ENCODE assay signal across 23 mouse cellular contexts in genomic region chr12:44570070-44570469, GRCm38 (mm10).
DNase-seq lines count a peak whose midpoint lies in the region; ATAC-seq and TF ChIP-seq lines count a peak whose summit lies in the region.
"Had no signal": no experiment of that assay in that cellular context is flagged by ENCODE, and none has a peak within 500 bp of the region (broad histone marks: within the 10 kb centered on the region; RNA-seq: fewer than 3 reads in every experiment).

No protein-coding gene starts in this region.

- DNase-seq in hindbrain, postnatal 0 days (ENCODE audit: low spot score), result peak; percentile 61
- DNase-seq in hindbrain, embryonic 11.5 days (ENCODE audit: low spot score), result no peak
- peak; percentile 42 for DNase-seq in lung, embryonic 14.5 days
- DNase-seq in lung, postnatal 36 days, result no peak
- DNase-seq in forebrain, embryonic 14.5 days (ENCODE audit: low spot score), result peak; percentile 9
- no peak for DNase-seq in Muller cell, postnatal 12 days (ENCODE audit: inconsistent ontology term)
- no peak for DNase-seq in liver
- DNase-seq: adrenal gland, postnatal 10 days; gastrocnemius, adult 2 months; heart, postnatal 10 days; right cerebral cortex, postnatal 14 days had no signal

- TF ChIP-seq POLR2A in ES-Bruce4 (IDR thresholded peaks at IDR 0.05; ENCODE audit: insufficient read depth, low read length), result no peak

- peaks cover 27% of the 10 kb centered on the region for H3K36me3 ChIP-seq in hindbrain, postnatal 0 days (ENCODE audit: insufficient read depth, low read length)
- no peaks in the 10 kb centered on the region for H3K36me3 ChIP-seq in hindbrain, embryonic 11.5 days (ENCODE audit: control insufficient read depth, insufficient read depth, low read length)
- no peaks in the 10 kb centered on the region for H3K36me3 ChIP-seq in lung, embryonic 14.5 days (ENCODE audit: insufficient read depth)
- no peaks in the 10 kb centered on the region for H3K36me3 ChIP-seq in ES-Bruce4 (ENCODE audit: control insufficient read depth, insufficient read depth, low read length, poor library complexity, severe bottlenecking)
- H3K36me3 ChIP-seq in forebrain, embryonic 14.5 days (ENCODE audit: control insufficient read depth, insufficient read depth, low read length), result peaks cover 42% of the 10 kb centered on the region
- H3K36me3 ChIP-seq: embryonic facial prominence, embryonic 10.5 days; intestine, embryonic 15.5 days; kidney, embryonic 15.5 days; limb, embryonic 10.5 days; lung, embryonic 15.5 days; stomach, embryonic 15.5 days had no signal

- H3K27me3 ChIP-seq in hindbrain, postnatal 0 days (ENCODE audit: insufficient read depth, low read length), result no peaks in the 10 kb centered on the region
- no peaks in the 10 kb centered on the region for H3K27me3 ChIP-seq in hindbrain, embryonic 11.5 days (ENCODE audit: control insufficient read depth, insufficient read depth, low read length)
- no peaks in the 10 kb centered on the region for H3K27me3 ChIP-seq in lung, embryonic 14.5 days (ENCODE audit: insufficient read depth, low read length)
- H3K27me3 ChIP-seq in ES-Bruce4 (ENCODE audit: control insufficient read depth, insufficient read depth, low read length, poor library complexity, severe bottlenecking), result no peaks in the 10 kb centered on the region; the same call in 1 of the 2 replicates
- no peaks in the 10 kb centered on the region for H3K27me3 ChIP-seq in forebrain, embryonic 14.5 days (replicated peaks; ENCODE audit: control insufficient read depth, insufficient read depth, low read length)
- H3K27me3 ChIP-seq: hindbrain, embryonic 12.5 days; intestine, embryonic 15.5 days; kidney, embryonic 15.5 days; lung, embryonic 15.5 days; neural tube, embryonic 12.5 days; stomach, embryonic 15.5 days had no signal

- H3K27ac ChIP-seq in hindbrain, postnatal 0 days, result no peak overlapping the region
- no peak overlapping the region for H3K27ac ChIP-seq in hindbrain, embryonic 11.5 days (ENCODE audit: low read depth, low read length)
- no peak overlapping the region for H3K27ac ChIP-seq in lung, embryonic 14.5 days (ENCODE audit: low read depth)
- H3K27ac ChIP-seq in ES-Bruce4 (ENCODE audit: insufficient read depth, low read length), result no peak overlapping the region
- no peak overlapping the region for H3K27ac ChIP-seq in forebrain, embryonic 14.5 days (ENCODE audit: low read depth, low read length)
- H3K27ac ChIP-seq: embryonic facial prominence, embryonic 10.5 days; gastrocnemius, adult 2 months; hindbrain, embryonic 12.5 days; intestine, embryonic 15.5 days; kidney, embryonic 15.5 days; limb, embryonic 10.5 days; lung, embryonic 15.5 days; neural tube, embryonic 12.5 days; stomach, embryonic 15.5 days had no signal

- H3K4me3 ChIP-seq in hindbrain, postnatal 0 days (ENCODE audit: low read length), result no peak overlapping the region
- no peak overlapping the region for H3K4me3 ChIP-seq in hindbrain, embryonic 11.5 days (ENCODE audit: low read depth, low read length)
- no peak overlapping the region for H3K4me3 ChIP-seq in lung, embryonic 14.5 days (ENCODE audit: low read depth, low read length)
- no peak overlapping the region for H3K4me3 ChIP-seq in ES-Bruce4 (ENCODE audit: low read depth, low read length)
- H3K4me3 ChIP-seq in forebrain, embryonic 14.5 days (ENCODE audit: low read depth, low read length), result no peak overlapping the region
- H3K4me3 ChIP-seq: embryonic facial prominence, embryonic 10.5 days; gastrocnemius, adult 2 months; hindbrain, embryonic 12.5 days; intestine, embryonic 15.5 days; kidney, embryonic 15.5 days; limb, embryonic 10.5 days; lung, embryonic 15.5 days; neural tube, embryonic 12.5 days; stomach, embryonic 15.5 days had no signal

- no peaks in the 10 kb centered on the region for H3K4me1 ChIP-seq in hindbrain, postnatal 0 days (ENCODE audit: insufficient read depth, low read length)
- H3K4me1 ChIP-seq in hindbrain, embryonic 11.5 days (replicated peaks; ENCODE audit: control insufficient read depth, insufficient read depth, low read length), result no peaks in the 10 kb centered on the region
- H3K4me1 ChIP-seq in lung, embryonic 14.5 days (ENCODE audit: insufficient read depth), result no peaks in the 10 kb centered on the region
- no peaks in the 10 kb centered on the region for H3K4me1 ChIP-seq in ES-Bruce4 (ENCODE audit: control insufficient read depth, insufficient read depth, low read length)
- H3K4me1 ChIP-seq in forebrain, embryonic 14.5 days (ENCODE audit: control insufficient read depth, insufficient read depth, low read length), result no peaks in the 10 kb centered on the region
- H3K4me1 ChIP-seq: embryonic facial prominence, embryonic 10.5 days; hindbrain, embryonic 12.5 days; intestine, embryonic 15.5 days; kidney, embryonic 15.5 days; limb, embryonic 10.5 days; lung, embryonic 15.5 days; neural tube, embryonic 12.5 days; stomach, embryonic 15.5 days had no signal

- no peaks in the 10 kb centered on the region for H3K9me3 ChIP-seq in hindbrain, postnatal 0 days (ENCODE audit: low read length)
- no peaks in the 10 kb centered on the region for H3K9me3 ChIP-seq in hindbrain, embryonic 11.5 days (ENCODE audit: control insufficient read depth, low read length)
- H3K9me3 ChIP-seq in lung, embryonic 14.5 days (ENCODE audit: low read depth, low read length), result no peaks in the 10 kb centered on the region
- H3K9me3 ChIP-seq in ES-Bruce4 (replicated peaks; ENCODE audit: control insufficient read depth, insufficient read depth, low read length, poor library complexity, severe bottlenecking), result no peaks in the 10 kb centered on the region
- H3K9me3 ChIP-seq in forebrain, embryonic 14.5 days (replicated peaks; ENCODE audit: control insufficient read depth, low read length), result no peaks in the 10 kb centered on the region
- H3K9me3 ChIP-seq: embryonic facial prominence, embryonic 10.5 days; hindbrain, embryonic 12.5 days; intestine, embryonic 15.5 days; kidney, embryonic 15.5 days; limb, embryonic 10.5 days; lung, embryonic 15.5 days; neural tube, embryonic 12.5 days; stomach, embryonic 15.5 days had no signal

- no peak for TF ChIP-seq EP300 in ES-Bruce4 (IDR thresholded peaks at IDR 0.05; ENCODE audit: insufficient read depth, low read depth, low read length)

- H3K4me2 ChIP-seq in hindbrain, postnatal 0 days (ENCODE audit: low read depth, low read length), result no peak overlapping the region
- H3K4me2 ChIP-seq in hindbrain, embryonic 11.5 days (replicated peaks; ENCODE audit: low read depth, low read length), result no peak overlapping the region
- H3K4me2 ChIP-seq in lung, embryonic 14.5 days, result no peak overlapping the region
- no peak overlapping the region for H3K4me2 ChIP-seq in forebrain, embryonic 14.5 days (ENCODE audit: low read length)
- H3K4me2 ChIP-seq: heart, embryonic 11.5 days; hindbrain, embryonic 12.5 days; intestine, embryonic 15.5 days; kidney, embryonic 15.5 days; liver, embryonic 11.5 days; lung, embryonic 15.5 days; neural tube, embryonic 12.5 days; stomach, embryonic 15.5 days had no signal

- peak; percentile 69; the same call in 1 of the 2 replicates for ATAC-seq in hindbrain, postnatal 0 days
- ATAC-seq in hindbrain, embryonic 11.5 days (ENCODE audit: low FRiP score), result no peak
- peak; percentile 47; the same call in 1 of the 2 replicates for ATAC-seq in lung, embryonic 14.5 days (ENCODE audit: insufficient read depth)
- ATAC-seq in forebrain, embryonic 14.5 days, result peak; percentile 48; the same call in 1 of the 2 replicates
- ATAC-seq: activated CD4-positive, CD25-positive, alpha-beta regulatory T cell, adult 4 months; intestine, embryonic 15.5 days had no signal

- 83% methylated on average over 7 of the region's 7 CpGs for WGBS in hindbrain, postnatal 0 days
- 87% methylated on average over 7 of the region's 7 CpGs for WGBS in hindbrain, embryonic 11.5 days
- WGBS in lung, embryonic 14.5 days, result 81% methylated on average over 7 of the region's 7 CpGs
- WGBS in forebrain, embryonic 14.5 days, result 87% methylated on average over 7 of the region's 7 CpGs

- peak; percentile 63 for TF ChIP-seq CTCF in hindbrain, postnatal 0 days (IDR thresholded peaks at IDR 0.05; ENCODE audit: low read depth)
- peak; percentile 51 for TF ChIP-seq CTCF in lung, embryonic 14.5 days (IDR thresholded peaks at IDR 0.05; ENCODE audit: low read depth)
- peak; percentile 33 for TF ChIP-seq CTCF in ES-Bruce4 (IDR thresholded peaks at IDR 0.05; ENCODE audit: low read depth, low read length)

- H3K9ac ChIP-seq in hindbrain, postnatal 0 days (replicated peaks; ENCODE audit: low read length), result no peak overlapping the region
- H3K9ac ChIP-seq in hindbrain, embryonic 11.5 days (ENCODE audit: low read depth, low read length), result no peak overlapping the region
- no peak overlapping the region for H3K9ac ChIP-seq in lung, embryonic 14.5 days
- H3K9ac ChIP-seq in ES-Bruce4 (ENCODE audit: low read depth, poor library complexity, severe bottlenecking), result no peak overlapping the region
- H3K9ac ChIP-seq in forebrain, embryonic 14.5 days (ENCODE audit: low read length), result no peak overlapping the region
- H3K9ac ChIP-seq: hindbrain, embryonic 12.5 days; intestine, embryonic 15.5 days; kidney, embryonic 15.5 days; lung, embryonic 15.5 days; neural tube, embryonic 12.5 days; stomach, embryonic 15.5 days had no signal

Comparison
In these comparisons a context has a peak if more than half of its experiments do, and no peak if none do; other contexts are left out.
1. DNase-seq: peak in hindbrain, postnatal 0 days (single experiment), lung, embryonic 14.5 days (single experiment) and forebrain, embryonic 14.5 days (single experiment); none in hindbrain, embryonic 11.5 days (single experiment), lung, postnatal 36 days (single experiment), Muller cell, postnatal 12 days (single experiment) and liver (single experiment).
2. Peak in every context shown above with its lines, with median percentiles within 50 percentile points of each other: CTCF ChIP-seq.